Mouse (Mus musculus) layer of hippocampus, adult 2 months (tissue): Measurements from ENCODE around the gene Gm12184. TPM values are rescaled to one million over a fixed set of nuclear protein-coding genes. Genes with fewer than 3 reads are reported as not detected.
A peak's percentile ranks its signal among the peaks of the same experiment; 100 is the strongest.
"Not testable (repeated sequence)": the region's sequence is repeated elsewhere in the genome, so short reads cannot be mapped to it uniquely, and the experiment has no call there.

Experiments used
- DNase-seq, 2 experiments: peaks; one replicate each; pipeline ENCODE4 v3.0.0; 2022; ENCODE audit warnings: low spot score in 2 of 2
- H3K27ac ChIP-seq: fragments of 200-600 bp; 2 replicates; pipeline ENCODE4 v1.8.1; 2022
- H3K4me3 ChIP-seq: fragments of 200-600 bp; 2 replicates; pipeline ENCODE4 v1.8.1; 2022; ENCODE audit warnings: mild to moderate bottlenecking
- CTCF ChIP-seq: fragments of 200-600 bp; conservative IDR thresholded peaks from 2 replicates; pipeline ENCODE4 v1.8.1; 2022; ENCODE audit warnings: antibody characterized with exemption, mild to moderate bottlenecking, moderate library complexity
- total RNA-seq, 2 experiments: library from RNA; stranded (reverse); gene quantifications; 2 replicates each; pipeline ENCODE4 v1.2.3; 2021

Gene Gm12184
- total RNA-seq, 2 experiments from 2014 or later: 0.79 to 1.3 TPM

GRCm38 (mm10) chr11:48862784-48863319 lies 36.4 kb upstream of the Gm12184 start:
- no peak for TF ChIP-seq CTCF
- DNase-seq: no peak
- no peak overlapping the region for H3K27ac ChIP-seq
- H3K4me3 ChIP-seq: no peak overlapping the region

DNA sequence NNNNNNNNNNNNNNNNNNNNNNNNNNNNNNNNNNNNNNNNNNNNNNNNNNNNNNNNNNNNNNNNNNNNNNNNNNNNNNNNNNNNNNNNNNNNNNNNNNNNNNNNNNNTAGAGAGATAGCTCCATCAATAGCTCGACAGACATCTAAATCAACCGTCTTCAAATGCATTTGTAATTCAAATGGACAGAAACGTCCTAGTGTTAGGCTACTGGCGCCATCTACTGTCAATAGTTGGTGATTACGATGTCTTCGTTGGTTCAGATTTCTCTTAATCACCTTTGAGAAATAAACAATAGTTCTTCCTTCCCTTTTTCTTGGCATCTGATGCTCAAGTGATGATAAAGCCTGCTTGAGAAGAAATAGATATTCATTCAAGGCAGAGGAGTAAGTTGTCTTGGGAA lies 32.6 kb upstream of the Gm12184 start:
- TF ChIP-seq CTCF: peak; percentile 92
- peak overlapping the region; percentile 68 for H3K4me3 ChIP-seq
- 0 out of 2 replicates have a peak overlapping the region, but pooled peaks have one; percentile 28 for H3K27ac ChIP-seq
- peak; percentile 58 to 68 for DNase-seq

DNA sequence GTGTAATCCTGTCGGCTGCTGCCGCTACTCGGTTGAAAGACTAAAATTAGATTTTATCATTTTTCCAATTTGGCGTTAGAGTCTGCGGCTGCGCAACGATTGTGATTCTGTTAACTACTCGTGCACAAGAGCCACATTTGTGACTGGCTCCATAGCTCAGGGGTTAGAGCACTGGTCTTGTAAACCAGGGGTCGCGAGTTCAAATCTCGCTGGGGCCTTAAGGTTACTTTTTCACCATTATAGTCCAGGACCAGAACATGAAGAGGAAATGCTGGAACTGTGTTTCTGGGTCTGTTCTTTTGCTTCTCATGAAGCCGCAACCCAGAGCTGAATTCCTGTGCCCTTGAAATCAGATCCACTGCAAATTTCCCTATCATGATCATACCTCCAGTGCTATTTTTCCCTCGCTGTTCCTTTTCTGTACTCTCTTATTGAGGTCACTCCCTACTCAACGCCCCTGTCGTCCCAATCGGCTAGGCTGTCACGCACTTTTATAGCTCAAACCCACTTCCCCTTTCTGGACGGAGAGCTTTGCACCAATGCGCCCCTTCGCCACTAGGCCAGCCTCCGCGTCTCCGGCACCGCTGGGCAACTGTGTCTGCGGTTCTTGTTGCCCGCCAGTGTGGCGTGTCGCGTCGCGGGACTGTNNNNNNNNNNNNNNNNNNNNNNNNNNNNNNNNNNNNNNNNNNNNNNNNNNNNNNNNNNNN lies 27.2 kb upstream of the Gm12184 start:
- TF ChIP-seq CTCF: peak; percentile 57
- Histone ChIP-seq H3K27ac (peak overlapping the region; percentile 80), H3K4me3 (peak overlapping the region; percentile 68)
- peak; percentile 92 for DNase-seq

DNA sequence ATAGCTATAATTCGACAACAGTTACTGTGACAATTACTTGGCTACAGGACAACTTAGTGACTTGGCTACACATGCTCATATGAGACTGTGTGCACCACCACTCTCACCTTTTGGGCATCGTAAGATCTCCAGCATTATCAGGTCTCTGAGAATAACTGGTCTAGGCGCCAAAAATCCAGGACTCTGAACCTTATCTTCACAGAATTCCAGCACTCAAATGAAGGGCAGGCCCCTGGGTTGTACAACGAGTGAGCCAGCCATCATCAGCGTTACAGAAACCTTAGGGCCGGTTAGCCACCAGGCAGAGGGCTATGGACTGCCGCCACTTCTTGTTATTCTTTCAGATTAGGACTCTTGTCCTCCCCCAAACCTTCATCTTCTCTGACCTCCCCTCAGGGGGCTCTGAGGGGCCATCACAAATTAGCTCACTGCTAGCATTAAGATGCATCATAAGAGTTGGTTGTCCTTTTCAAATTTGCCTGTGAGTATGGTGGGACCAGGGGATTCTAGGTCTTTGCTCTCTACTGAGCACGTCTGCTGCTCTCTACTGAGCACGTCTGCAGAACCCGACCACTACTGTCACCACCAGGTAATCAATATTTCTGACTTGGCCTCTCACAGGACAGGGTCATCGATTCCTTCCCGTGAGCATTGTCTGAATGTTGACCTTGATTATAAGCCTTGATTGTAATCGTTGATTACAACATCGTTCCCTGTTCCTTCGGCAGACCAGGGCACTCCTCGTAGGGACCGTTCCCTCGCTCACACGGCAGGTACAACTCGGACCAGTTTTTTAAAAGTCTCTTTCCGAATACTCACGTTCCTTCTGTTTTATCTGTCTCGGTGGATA lies 26.4 kb upstream of the Gm12184 start:
- H3K4me3 ChIP-seq: peak overlapping the region; percentile 68
- no peak for TF ChIP-seq CTCF
- peak overlapping the region; percentile 80 for H3K27ac ChIP-seq
- no peak for DNase-seq

DNA sequence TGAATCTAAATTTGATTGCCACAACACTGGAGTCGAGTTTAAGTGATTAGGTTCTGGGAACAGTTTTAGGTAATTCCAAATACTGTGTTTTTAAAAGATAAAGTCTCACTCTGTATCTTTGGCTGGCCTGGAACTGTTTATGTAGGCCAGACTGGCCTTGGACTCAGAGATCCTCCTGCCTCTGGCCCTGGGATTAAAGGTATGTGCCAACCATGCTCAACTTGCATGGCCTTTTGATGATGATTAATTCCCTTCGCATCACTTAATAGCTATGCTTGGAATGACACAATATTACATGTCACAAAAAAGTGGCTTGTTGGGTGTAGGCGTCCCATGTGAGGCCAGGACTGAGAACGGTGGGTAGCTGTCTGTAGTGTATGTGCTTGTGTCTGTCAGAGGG lies 25.7 kb upstream of the Gm12184 start:
- no peak for TF ChIP-seq CTCF
- no peak overlapping the region; the same call in 1 of the 2 replicates for H3K27ac ChIP-seq
- H3K4me3 ChIP-seq: no peak overlapping the region
- no peak for DNase-seq

- H3K27ac ChIP-seq: no peak overlapping the region
- no peak for DNase-seq
- no peak overlapping the region for H3K4me3 ChIP-seq
- TF ChIP-seq CTCF: peak; percentile 31; the same call in 1 of the 2 replicates
Measured at GRCm38 (mm10) chr11:48851270-48851995, 25.0 kb upstream of the Gm12184 start.

DNA sequence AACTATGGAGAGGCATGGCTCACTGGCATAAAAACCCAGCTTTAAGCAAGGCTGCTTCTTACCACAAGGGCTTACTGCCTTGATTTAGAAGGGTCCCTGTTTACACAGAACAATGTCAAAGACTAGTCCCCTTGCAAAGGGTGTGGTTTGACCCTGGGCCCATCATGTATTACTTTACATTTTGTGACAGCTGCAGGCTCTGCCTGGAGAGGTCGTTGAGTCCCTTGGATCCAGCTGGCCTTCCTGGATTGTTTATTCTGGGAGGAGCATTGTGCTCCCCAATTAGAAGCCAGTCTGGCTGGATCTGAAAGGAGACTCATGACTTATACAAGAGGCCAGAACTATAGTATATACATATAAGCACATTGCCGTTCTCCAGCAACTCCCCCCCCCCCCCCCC lies 23.8 kb upstream of the Gm12184 start:
- no peak overlapping the region for H3K4me3 ChIP-seq
- DNase-seq: no peak
- TF ChIP-seq CTCF: no peak
- no peak overlapping the region for H3K27ac ChIP-seq

- DNase-seq: no peak
- H3K27ac ChIP-seq: no peak overlapping the region
Measured at GRCm38 (mm10) chr11:48846881-48847280, 20.4 kb upstream of the Gm12184 start.

DNA sequence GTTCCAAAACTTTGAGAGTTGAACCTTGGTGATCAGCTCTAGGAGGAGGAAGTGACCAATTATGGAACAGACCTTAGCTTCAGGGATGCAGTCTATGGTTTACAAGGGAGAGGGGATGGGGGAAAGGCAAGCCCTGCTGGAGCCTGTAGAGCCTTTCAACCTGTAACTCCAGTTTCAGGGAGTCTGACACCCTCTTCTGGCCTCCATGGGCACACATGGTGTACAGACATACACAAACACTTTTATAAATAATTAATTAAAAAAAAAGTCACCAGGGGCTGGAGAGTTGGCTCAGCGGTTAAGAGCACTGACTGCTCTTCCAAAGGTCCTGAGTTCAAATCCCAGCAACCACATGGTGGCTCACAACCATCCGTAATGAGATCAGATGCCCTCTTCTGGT lies 19.9 kb upstream of the Gm12184 start:
- not testable (repeated sequence) for H3K4me3 ChIP-seq, H3K27ac ChIP-seq, DNase-seq
- 0 out of 2 replicates have a peak, but pooled peaks have one; percentile 13 for TF ChIP-seq CTCF

More at GRCm38 (mm10) chr11:48846881-48847280, 20.4 kb upstream of the Gm12184 start:
- TF ChIP-seq CTCF: no peak
- no peak overlapping the region for H3K4me3 ChIP-seq

DNA sequence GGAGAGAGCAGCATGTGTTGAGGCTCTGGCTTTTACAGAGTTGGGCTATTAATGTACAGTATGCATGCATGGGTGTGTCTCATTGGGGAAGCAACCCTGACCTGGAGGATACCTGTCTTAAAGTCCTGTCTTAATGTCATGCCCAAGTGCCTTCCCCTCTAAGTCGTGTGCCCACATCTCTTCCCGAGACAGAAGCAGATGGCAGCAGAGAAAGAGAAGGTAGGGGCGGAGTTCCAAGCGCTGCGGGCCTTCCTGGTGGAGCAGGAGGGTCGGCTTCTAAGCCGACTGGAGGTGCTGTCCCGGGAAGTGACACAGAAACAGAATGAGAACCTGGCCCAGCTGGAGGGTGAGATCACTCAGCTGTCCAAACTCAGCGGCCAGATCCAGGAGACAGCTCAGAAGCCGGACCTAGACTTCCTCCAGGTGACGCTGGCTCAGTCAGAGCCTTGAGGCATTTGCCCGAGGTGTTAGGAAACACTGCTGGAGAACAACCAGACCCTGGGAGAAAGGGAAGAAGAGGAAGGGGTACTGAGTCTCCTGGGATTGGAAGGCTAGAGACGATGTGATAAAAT lies 18.9 kb upstream of the Gm12184 start:
- no peak for TF ChIP-seq CTCF
- no peak overlapping the region for H3K27ac ChIP-seq
- no peak for DNase-seq
- H3K4me3 ChIP-seq: no peak overlapping the region

DNA sequence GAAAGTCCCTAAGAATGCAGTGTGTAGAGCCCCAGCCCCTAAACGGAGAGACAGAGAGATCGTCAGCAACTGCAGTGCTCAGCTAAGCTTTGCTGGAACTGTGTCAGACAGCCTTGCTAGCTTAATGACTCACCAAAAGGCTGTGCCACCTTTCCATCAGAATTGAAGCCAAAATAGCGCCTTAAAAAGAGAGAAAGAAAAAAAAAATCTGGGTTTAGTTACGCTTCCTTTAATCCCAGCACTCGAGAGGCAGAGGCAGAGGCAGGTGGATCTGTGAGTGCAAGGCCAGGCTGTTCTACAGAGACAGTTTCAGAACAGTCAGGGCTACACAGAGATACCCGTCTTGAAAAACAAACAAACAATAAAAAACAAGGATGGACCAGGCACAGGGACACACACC lies 17.9 kb upstream of the Gm12184 start:
- Histone ChIP-seq H3K4me3 (no peak overlapping the region), H3K27ac (no peak overlapping the region)
- TF ChIP-seq CTCF: no peak
- no peak for DNase-seq

GRCm38 (mm10) chr11:48843202-48843601 lies 16.7 kb upstream of the Gm12184 start:
- no peak overlapping the region for H3K4me3 ChIP-seq
- no peak for DNase-seq
- no peak overlapping the region for H3K27ac ChIP-seq
- TF ChIP-seq CTCF: no peak
